Mouse (Mus musculus): ENCODE data around the gene Katnbl1.

GRCm38 (mm10) chr2:112341117-112341516 is 37.9 kb upstream of the Katnbl1 start:
- TF ChIP-seq POLR2A (IDR thresholded peaks at IDR 0.05; ENCODE audit: insufficient read length, low read depth) (no peak), CEBPB (IDR thresholded peaks at IDR 0.05; ENCODE audit: insufficient read depth, poor library complexity, severe bottlenecking) (no peak), USF1 (IDR thresholded peaks at IDR 0.05; ENCODE audit: low read depth) (no peak), POLR2AphosphoS2 (IDR thresholded peaks at IDR 0.05; ENCODE audit: insufficient read length, low read depth) (no peak), MYOD1 (IDR thresholded peaks at IDR 0.05; ENCODE audit: control insufficient read depth in 1 of 3, insufficient read length in 2 of 3, low read depth in 2 of 3) (no peak), REST (IDR thresholded peaks at IDR 0.05; ENCODE audit: insufficient read depth, insufficient read length) (no peak), MAX (IDR thresholded peaks at IDR 0.05; ENCODE audit: low read depth) (no peak), E2F4 (IDR thresholded peaks at IDR 0.05; ENCODE audit: insufficient read depth) (no peak), MYOG (IDR thresholded peaks at IDR 0.05; ENCODE audit: control insufficient read depth in 1 of 3, insufficient read depth in 1 of 3, insufficient read length in 2 of 3, low read depth in 2 of 3) (no peak), TCF12 (IDR thresholded peaks at IDR 0.05; ENCODE audit: insufficient read depth, poor library complexity, severe bottlenecking) (no peak), SRF (IDR thresholded peaks at IDR 0.05; ENCODE audit: control insufficient read depth, insufficient read length, low read depth) (no peak)
